Mouse (Mus musculus): ENCODE measurements at regions not wholly inside any gene's neighbourhood (a gene's known extent, or its start where the extent isn't known, plus 50 kb on each side); places are given as distances from the start of the nearest gene placed in this dataset. TPM values are rescaled to one million over a fixed set of nuclear protein-coding genes. Genes with fewer than 3 reads are reported as not detected.

DNA sequence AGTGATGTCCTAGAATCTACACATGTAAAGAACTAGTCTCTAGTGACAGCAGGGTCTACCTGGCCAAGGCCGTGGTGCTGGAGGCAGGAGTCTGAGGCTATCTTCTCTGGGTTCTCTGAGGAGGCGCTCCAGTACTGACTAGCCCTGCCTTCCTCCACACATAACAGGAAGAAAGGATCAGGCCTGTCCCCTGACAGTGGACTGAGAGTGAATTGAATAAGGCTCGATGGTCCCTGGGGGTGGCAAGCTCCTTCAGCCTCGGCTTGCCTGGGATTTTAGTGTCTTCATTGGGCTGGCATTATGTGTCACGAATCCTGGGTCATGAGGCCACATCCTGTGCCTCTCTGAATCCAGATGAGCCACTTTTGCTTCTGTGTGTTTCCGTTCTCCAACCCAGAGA lies 50.9 kb upstream of the Dlk1 start:
- Histone ChIP-seq H3K36me3 (ENCODE audit: control insufficient read depth, insufficient read depth) (no peaks in the 10 kb centered on the region), H3K4me2 (ENCODE audit: low read depth, low read length) (no peak overlapping the region), H3K9ac (ENCODE audit: low read length) (no peak overlapping the region), H3K4me3 (ENCODE audit: low read length) (no peak overlapping the region), H3K27me3 (ENCODE audit: control insufficient read depth, insufficient read depth, low read length) (no peaks in the 10 kb centered on the region; the same call in 1 of the 2 replicates), H3K9me3 (replicated peaks; ENCODE audit: control insufficient read depth, low read length) (no peaks in the 10 kb centered on the region), H3K4me1 (ENCODE audit: control insufficient read depth, insufficient read depth, low read length) (peaks cover 43% of the 10 kb centered on the region), H3K27ac (ENCODE audit: low read length) (peak overlapping the region; percentile 78)
- 68% methylated on average over 6 of the region's 6 CpGs for WGBS
- no peak for ATAC-seq (replicated peaks; ENCODE audit: extremely low read depth, insufficient read depth, low FRiP score)

DNA sequence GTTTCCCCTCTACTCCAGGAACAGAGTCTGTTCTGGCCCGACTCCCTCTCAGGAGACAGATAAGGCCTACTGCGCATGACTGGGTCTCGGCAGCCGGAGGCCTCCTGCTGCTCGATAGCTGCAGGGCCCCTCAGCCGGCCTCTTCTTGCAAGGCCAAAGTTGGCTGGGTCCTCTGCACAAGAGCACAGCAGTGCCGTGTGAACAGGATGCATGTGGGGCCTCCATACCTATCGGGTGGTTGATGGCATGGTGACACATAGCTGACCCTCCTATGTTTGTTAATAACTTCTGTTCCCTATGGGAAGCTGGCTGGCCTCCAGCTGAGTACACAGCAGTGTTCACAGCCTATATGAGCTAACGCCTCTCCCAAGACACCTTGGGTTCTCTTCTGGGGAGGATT lies 50.4 kb upstream of the Dlk1 start:
- no peak overlapping the region for H3K4me2 ChIP-seq (ENCODE audit: low read depth, low read length)
- no peaks in the 10 kb centered on the region; the same call in 1 of the 2 replicates for H3K27me3 ChIP-seq (ENCODE audit: control insufficient read depth, insufficient read depth, low read length)
- H3K9ac ChIP-seq (ENCODE audit: low read length) = no peak overlapping the region
- 7% methylated on average over 9 of the region's 9 CpGs for WGBS
- H3K27ac ChIP-seq (ENCODE audit: low read length) = peak overlapping the region; percentile 78
- H3K4me1 ChIP-seq (ENCODE audit: control insufficient read depth, insufficient read depth, low read length) = peaks cover 43% of the 10 kb centered on the region
- ATAC-seq (replicated peaks; ENCODE audit: extremely low read depth, insufficient read depth, low FRiP score) = peak; percentile 87
- no peaks in the 10 kb centered on the region for H3K9me3 ChIP-seq (replicated peaks; ENCODE audit: control insufficient read depth, low read length)
- no peaks in the 10 kb centered on the region for H3K36me3 ChIP-seq (ENCODE audit: control insufficient read depth, insufficient read depth)
- H3K4me3 ChIP-seq (ENCODE audit: low read length) = no peak overlapping the region

Small RNA genes lying in the stretch of these regions (microRNA-seq; reads per million reads assigned to microRNA genes)
- gene Gm22234 (not detected), gene Gm25297 (not detected)

Measured in heart, embryonic 16.5 days (tissue).